Mouse (Mus musculus) megakaryocyte, adult 5-6 weeks (primary cell): ENCODE data around the gene Edem2. TPM values are rescaled to one million over a fixed set of nuclear protein-coding genes. Genes with fewer than 3 reads are reported as not detected.
A peak's percentile ranks its signal among the peaks of the same experiment; 100 is the strongest.

Experiments
- ATAC-seq: 2 replicates; pipeline ENCODE4 v1.8.0; 2016; ENCODE audit warnings: mild to moderate bottlenecking, inconsistent platforms; ENCODE audit not compliant: poor library complexity, severe bottlenecking
- total RNA-seq, 2 experiments: library from RNA; stranded (forward) in 1 of 2; stranded (reverse) in 1 of 2; fragments of 153-499, 151-499 nt in 1 of 2; fragments of 221-1000, 200-1000 nt in 1 of 2; gene quantifications; 2 replicates each; pipeline versions ENCODE4 v1.2.3 to v1.2.4; 2015 to 2017

The Edem2 gene
- 23.4 and 25.9 TPM in 2 replicates for total RNA-seq (2015)
- 34.8 and 34.9 TPM in 2 replicates for total RNA-seq (2017)

DNA sequence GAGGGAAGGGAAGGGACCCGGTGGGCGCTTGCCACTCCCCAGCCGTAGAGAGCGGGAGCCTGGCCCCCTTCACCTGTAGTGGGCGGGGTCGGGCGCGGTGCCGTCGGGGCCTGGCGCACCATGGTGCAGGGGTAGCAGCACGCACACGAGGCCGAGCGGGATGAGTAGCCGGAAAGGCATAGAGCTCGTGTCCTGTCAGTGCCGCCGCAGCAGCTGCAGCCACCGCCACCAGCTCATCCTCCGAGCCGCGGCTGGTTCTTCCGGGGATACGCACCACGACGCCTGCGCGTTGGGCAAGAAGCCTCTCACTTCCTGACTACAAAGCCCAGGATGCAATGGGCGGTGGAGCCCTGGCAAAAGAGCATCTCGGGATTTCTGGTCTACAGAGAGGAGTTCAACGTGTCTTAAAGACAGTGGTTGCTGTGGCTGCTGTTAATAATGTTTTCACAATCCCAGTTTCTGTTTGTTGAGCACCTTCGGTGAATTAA, at the start of gene Edem2:
Edem2 (minus strand) TSS at position 318 of the 488 bp plus-strand sequence.
- ATAC-seq: peak; percentile 99

GRCm38 (mm10) chr2:155779066-155779465, 49.8 kb upstream of the Edem2 start:
- ATAC-seq: no peak

- ATAC-seq: no peak
Measured at GRCm38 (mm10) chr2:155778004-155778403, 48.7 kb upstream of the Edem2 start.

GRCm38 (mm10) chr2:155777688-155777985, 48.4 kb upstream of the Edem2 start:
- ATAC-seq: no peak

- no peak for ATAC-seq
Measured at GRCm38 (mm10) chr2:155776824-155777687, 47.8 kb upstream of the Edem2 start.

- peak; percentile 67 for ATAC-seq
Measured at GRCm38 (mm10) chr2:155775685-155776263, 46.5 kb upstream of the Edem2 start.

DNA sequence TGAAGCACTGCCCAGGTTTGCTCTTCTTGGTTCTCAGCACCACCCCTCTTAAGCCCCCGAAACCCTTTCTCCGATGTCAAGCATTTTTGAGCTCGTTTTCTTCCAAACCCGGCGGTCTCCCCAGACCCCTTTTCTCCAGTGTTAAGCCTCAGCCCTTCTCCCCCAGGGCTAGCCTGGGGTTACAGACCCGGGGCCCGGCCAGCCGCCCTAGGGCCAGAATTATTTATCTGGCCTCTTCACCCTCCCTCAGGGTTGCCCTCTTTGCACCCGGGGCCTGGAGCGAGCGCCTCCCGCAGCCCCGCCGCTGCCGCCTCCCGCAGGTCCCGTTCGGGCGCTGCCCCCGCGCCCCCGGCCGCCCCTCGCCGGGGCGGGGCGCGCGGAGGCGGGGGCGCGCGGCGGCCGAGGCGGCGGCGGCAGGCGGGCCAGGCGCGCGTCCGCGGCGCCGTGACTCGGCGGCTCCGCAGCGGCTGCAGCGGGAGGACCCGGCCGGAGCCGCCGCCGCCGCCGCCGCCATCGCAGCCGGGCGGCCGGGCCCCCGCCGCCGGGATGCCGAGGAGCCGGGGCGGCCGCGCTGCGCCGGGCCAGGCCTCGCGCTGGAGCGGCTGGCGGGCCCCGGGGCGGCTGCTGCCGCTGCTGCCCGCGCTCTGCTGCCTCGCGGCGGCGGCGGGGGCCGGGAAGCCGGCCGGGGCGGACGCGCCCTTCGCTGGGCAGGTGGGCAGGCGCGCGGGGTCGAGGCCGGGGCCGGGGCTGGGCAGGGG, 45.8 kb upstream of the Edem2 start, which contains the start of gene Mmp24:
Mmp24 (plus strand) TSS at position 416 of the 758 bp plus-strand sequence.
- no peak for ATAC-seq

DNA sequence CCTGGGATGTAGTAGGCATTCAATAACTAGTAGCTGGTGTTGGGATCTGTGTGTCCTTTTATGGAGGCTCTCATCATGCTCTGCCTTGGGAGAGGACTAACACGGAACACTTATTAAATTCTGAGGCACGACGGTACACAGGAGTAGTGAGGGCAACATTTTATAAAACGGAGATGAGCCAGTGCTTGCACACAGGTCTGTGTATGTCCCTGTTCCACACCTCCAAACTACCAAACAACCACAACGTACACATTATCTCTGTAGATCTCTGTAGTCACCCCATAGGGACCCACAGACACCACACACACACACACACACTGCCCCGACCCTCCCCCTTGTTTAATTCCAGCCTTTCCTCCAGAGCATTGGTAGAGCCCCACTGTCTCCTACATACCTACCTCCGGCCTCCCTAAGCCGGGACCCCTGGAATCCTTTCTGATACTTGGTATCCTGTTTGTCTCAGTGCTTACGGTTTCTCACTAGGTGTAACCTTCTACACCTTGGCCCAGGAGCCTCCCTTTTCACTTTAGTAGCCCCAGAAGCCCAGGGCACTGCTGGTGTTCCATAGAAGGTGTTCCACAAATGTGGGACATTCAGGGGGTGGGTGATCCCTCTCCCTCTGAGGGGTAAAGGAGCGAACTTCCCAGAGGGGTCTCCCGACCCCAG, 45.1 kb upstream of the Edem2 start:
- ATAC-seq: no peak

DNA sequence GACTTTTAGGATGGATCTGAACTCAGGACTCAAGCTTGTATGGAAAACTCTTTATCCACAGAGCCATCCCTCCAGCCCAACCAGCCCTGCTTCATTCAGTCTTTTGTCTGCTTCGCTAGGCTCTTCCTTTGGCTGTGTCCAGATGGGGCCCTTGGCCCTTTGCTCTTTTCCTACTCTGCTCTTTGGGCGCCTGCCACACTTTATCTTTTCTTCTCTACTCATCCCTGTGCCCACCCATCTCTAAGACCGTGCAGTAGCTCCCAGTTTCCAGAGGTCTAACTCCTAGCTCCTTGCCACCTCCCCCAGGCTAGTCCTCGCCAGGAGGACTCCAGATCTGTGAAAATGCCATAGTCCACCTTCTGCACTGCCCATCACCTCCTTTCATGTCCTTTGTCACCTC, 44.4 kb upstream of the Edem2 start:
- ATAC-seq: no peak

- peak; percentile 82 for ATAC-seq
Measured at GRCm38 (mm10) chr2:155764679-155765418, 35.6 kb upstream of the Edem2 start.

GRCm38 (mm10) chr2:155756855-155757566, 27.7 kb upstream of the Edem2 start:
- no peak; the same call in 1 of the 2 replicates for ATAC-seq

GRCm38 (mm10) chr2:155755746-155756145, 26.5 kb upstream of the Edem2 start:
- ATAC-seq: peak; percentile 66

DNA sequence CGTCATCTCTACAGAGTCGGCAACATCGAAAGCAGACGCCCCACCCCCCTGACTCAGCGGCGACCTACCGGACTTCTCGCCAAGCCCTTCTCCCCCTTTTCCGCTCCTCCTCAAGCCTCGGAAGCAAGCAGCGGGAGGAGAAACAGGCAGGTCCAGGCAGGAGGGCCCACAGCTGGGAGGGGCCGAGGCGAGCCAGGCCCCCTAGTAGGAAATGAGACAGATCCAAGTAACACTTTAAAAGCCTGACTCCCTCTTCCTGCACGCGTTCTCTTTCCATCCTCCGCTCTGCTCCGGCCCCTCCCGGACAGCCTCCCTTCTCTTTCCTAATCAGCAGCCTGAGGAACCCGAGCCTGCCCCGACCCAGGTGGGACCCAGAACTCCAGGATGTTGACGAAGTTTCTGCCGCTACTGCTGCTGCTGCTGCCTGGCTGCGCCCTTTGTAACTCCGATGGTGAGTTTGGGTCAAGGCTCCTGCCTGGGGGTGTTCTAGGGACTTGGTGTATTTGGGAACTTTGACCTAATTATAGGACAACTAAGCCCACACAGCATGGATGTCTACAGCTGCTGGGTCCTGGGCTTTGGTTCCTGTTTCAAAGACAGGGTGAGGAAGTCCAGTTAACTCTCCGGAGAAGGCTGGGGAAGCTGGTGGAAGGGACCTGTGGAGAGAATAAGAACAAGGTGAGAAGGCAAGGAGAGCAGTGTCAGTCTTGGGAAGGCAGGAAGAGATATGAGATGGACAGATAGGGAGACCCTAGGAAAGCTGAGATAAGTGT, 21.9 kb upstream of the Edem2 start, which contains the start of gene Procr:
Procr (plus strand) TSS at position 104 of the 773 bp plus-strand sequence.
- peak; percentile 75 for ATAC-seq

DNA sequence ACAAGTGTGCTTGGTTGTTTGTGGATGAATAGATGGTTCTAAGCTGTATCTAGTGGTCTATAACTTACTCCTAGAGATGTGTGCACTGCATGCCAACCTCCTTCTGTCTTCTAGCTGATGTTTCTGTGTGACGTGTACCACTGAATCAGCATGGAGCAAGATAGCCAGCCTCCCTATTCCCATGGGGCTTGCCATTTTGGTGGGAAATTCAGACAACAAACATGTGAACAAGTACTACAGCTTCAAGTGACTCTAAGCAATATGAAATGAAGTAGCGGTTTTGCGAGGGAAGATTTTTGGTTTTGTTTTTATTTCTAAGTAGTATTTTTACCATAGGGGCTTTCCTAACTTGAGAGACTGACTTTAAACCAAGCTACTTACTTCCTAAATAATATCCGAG, 20.1 kb upstream of the Edem2 start:
- no peak for ATAC-seq

- ATAC-seq: no peak
Measured at GRCm38 (mm10) chr2:155745487-155745886, 16.2 kb upstream of the Edem2 start.

- no peak for ATAC-seq
Measured at GRCm38 (mm10) chr2:155743351-155743750, 14.1 kb upstream of the Edem2 start.

- ATAC-seq: peak; percentile 33; the same call in 1 of the 2 replicates
Measured at GRCm38 (mm10) chr2:155742931-155743337, 13.7 kb upstream of the Edem2 start.

DNA sequence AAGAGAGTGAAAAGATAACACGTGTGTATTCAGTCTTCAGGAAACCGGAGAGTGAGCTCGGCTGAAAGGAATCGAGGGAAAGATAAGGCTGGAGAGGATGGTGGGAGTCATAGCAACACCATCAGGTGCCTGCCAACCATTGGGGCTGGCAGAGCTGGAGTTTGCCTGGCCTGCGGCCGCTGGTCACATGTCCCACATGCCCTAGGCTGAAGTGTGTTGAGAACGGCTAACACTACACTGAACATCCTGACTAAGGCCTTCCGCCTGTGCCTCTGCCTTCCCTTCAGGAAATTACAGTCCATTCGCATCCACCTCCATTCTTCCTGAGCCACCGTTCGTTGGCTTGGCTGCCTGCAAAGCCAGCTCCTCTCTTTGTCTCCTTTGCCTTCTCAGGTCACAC, 12.9 kb upstream of the Edem2 start:
- no peak for ATAC-seq

DNA sequence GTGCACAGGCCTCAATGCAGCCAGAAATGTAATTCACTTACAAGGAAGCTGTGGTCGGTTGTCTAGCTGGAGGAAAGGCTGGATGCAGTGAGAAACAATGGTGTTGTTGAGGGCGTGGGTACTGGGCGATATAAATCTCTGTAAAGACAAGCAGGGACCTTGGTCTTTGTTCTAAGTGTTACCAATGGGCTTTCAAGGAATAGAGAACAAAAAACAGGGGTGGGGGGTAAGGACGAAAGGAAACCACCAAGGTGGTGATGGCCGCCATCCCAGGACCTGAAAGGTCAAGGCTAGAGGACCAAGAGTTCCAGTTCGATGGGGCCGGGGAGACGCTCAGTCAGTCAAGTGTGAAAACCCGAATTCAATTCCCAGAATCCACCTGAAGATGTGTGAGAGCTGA, 8.5 kb upstream of the Edem2 start:
- ATAC-seq: no peak
